Mouse (Mus musculus): ENCODE measurements around the gene Cdkn2d. TPM values are rescaled to one million over a fixed set of nuclear protein-coding genes. Genes with fewer than 3 reads are reported as not detected.
"Not testable (repeated sequence)": the region's sequence is repeated elsewhere in the genome, so short reads cannot be mapped to it uniquely, and the experiment has no call there.

Gene Cdkn2d
- total and polyA plus RNA-seq, 3 experiments, result 17.4 to 35.8 (median 30.3) TPM

- Histone ChIP-seq H3K4me3 (ENCODE audit: low read depth, low read length) (no peak overlapping the region), H3K4me1 (ENCODE audit: insufficient read depth, low read depth, low read length) (peaks cover 53% of the 10 kb centered on the region), H3K36me3 (replicated peaks) (peaks cover 39% of the 10 kb centered on the region), H3K27me3 (ENCODE audit: insufficient read depth, low read length) (no peaks in the 10 kb centered on the region), H3K9me3 (replicated peaks) (no peaks in the 10 kb centered on the region)
- ATAC-seq (ENCODE audit: extremely low read depth, insufficient number of reproducible peaks, low FRiP score, poor library complexity, severe bottlenecking) (no peak), DNase-seq (ENCODE audit: low spot score) (no peak)
- no peak for TF ChIP-seq GATA2 (IDR thresholded peaks at IDR 0.05; ENCODE audit: borderline replicate concordance, low read depth, low read length)
- no peak for TF ChIP-seq POLR2AphosphoS5 (IDR thresholded peaks at IDR 0.05; ENCODE audit: insufficient replicate concordance, low read depth, low read length)
- TF ChIP-seq TAL1 (conservative IDR thresholded peaks at IDR 0.05; ENCODE audit: low read depth, low read length), result no peak
- no peak for TF ChIP-seq GATA1 (IDR thresholded peaks at IDR 0.05; ENCODE audit: borderline replicate concordance, low read length)
- no peak for TF ChIP-seq CTCF (IDR thresholded peaks at IDR 0.05; ENCODE audit: low read depth, low read length)
Measured at GRCm38 (mm10) chr9:21327569-21327968, 36.4 kb upstream of the Cdkn2d start.

GRCm38 (mm10) chr9:21324269-21324668, 33.1 kb upstream of the Cdkn2d start:
- Histone ChIP-seq H3K27me3 (ENCODE audit: insufficient read depth, low read length) (no peaks in the 10 kb centered on the region), H3K4me1 (ENCODE audit: insufficient read depth, low read depth, low read length) (peaks cover 61% of the 10 kb centered on the region), H3K36me3 (replicated peaks) (peaks cover 29% of the 10 kb centered on the region), H3K9me3 (replicated peaks) (no peaks in the 10 kb centered on the region; the same call in 1 of the 2 replicates), H3K4me3 (ENCODE audit: low read depth, low read length) (no peak overlapping the region)
- DNase-seq (ENCODE audit: low spot score), result no peak
- no peak for ATAC-seq (ENCODE audit: extremely low read depth, insufficient number of reproducible peaks, low FRiP score, poor library complexity, severe bottlenecking)
- TF ChIP-seq CTCF (IDR thresholded peaks at IDR 0.05; ENCODE audit: low read depth, low read length), result no peak
- TF ChIP-seq POLR2AphosphoS5 (IDR thresholded peaks at IDR 0.05; ENCODE audit: insufficient replicate concordance, low read depth, low read length), result no peak
- TF ChIP-seq TAL1 (conservative IDR thresholded peaks at IDR 0.05; ENCODE audit: low read depth, low read length), result no peak
- no peak for TF ChIP-seq GATA2 (IDR thresholded peaks at IDR 0.05; ENCODE audit: borderline replicate concordance, low read depth, low read length)
- no peak for TF ChIP-seq GATA1 (IDR thresholded peaks at IDR 0.05; ENCODE audit: borderline replicate concordance, low read length)

- Histone ChIP-seq H3K36me3 (replicated peaks) (peaks cover 27% of the 10 kb centered on the region), H3K4me1 (ENCODE audit: insufficient read depth, low read depth, low read length) (peaks cover 57% of the 10 kb centered on the region)
- DNase-seq (ENCODE audit: low spot score); H3K27me3 ChIP-seq (ENCODE audit: insufficient read depth, low read length); ATAC-seq (ENCODE audit: extremely low read depth, insufficient number of reproducible peaks, low FRiP score, poor library complexity, severe bottlenecking); H3K9me3 ChIP-seq (replicated peaks); H3K4me3 ChIP-seq (ENCODE audit: low read depth, low read length): not testable (repeated sequence)
Measured at GRCm38 (mm10) chr9:21322917-21323297, 31.7 kb upstream of the Cdkn2d start.

GRCm38 (mm10) chr9:21322211-21322916, 31.2 kb upstream of the Cdkn2d start:
- no peaks in the 10 kb centered on the region for H3K27me3 ChIP-seq (ENCODE audit: insufficient read depth, low read length)
- peaks cover 27% of the 10 kb centered on the region for H3K36me3 ChIP-seq (replicated peaks)
- no peak for TF ChIP-seq GATA1 (IDR thresholded peaks at IDR 0.05; ENCODE audit: borderline replicate concordance, low read length)
- TF ChIP-seq GATA2 (IDR thresholded peaks at IDR 0.05; ENCODE audit: borderline replicate concordance, low read depth, low read length), result no peak
- TF ChIP-seq TAL1 (conservative IDR thresholded peaks at IDR 0.05; ENCODE audit: low read depth, low read length), result no peak
- no peak for TF ChIP-seq POLR2AphosphoS5 (IDR thresholded peaks at IDR 0.05; ENCODE audit: insufficient replicate concordance, low read depth, low read length)
- TF ChIP-seq CTCF (IDR thresholded peaks at IDR 0.05; ENCODE audit: low read depth, low read length), result no peak
- H3K9me3 ChIP-seq (replicated peaks), result no peaks in the 10 kb centered on the region; the same call in 1 of the 2 replicates
- no peak overlapping the region for H3K4me3 ChIP-seq (ENCODE audit: low read depth, low read length)
- H3K4me1 ChIP-seq (ENCODE audit: insufficient read depth, low read depth, low read length), result peaks cover 51% of the 10 kb centered on the region
- ATAC-seq (ENCODE audit: extremely low read depth, insufficient number of reproducible peaks, low FRiP score, poor library complexity, severe bottlenecking), result no peak
- DNase-seq (ENCODE audit: low spot score), result no peak

GRCm38 (mm10) chr9:21321513-21321835, 30.3 kb upstream of the Cdkn2d start:
- TF ChIP-seq CTCF (IDR thresholded peaks at IDR 0.05; ENCODE audit: low read depth, low read length), result no peak
- TF ChIP-seq POLR2AphosphoS5 (IDR thresholded peaks at IDR 0.05; ENCODE audit: insufficient replicate concordance, low read depth, low read length), result no peak
- no peak for TF ChIP-seq GATA1 (IDR thresholded peaks at IDR 0.05; ENCODE audit: borderline replicate concordance, low read length)
- TF ChIP-seq GATA2 (IDR thresholded peaks at IDR 0.05; ENCODE audit: borderline replicate concordance, low read depth, low read length), result no peak
- no peak for TF ChIP-seq TAL1 (conservative IDR thresholded peaks at IDR 0.05; ENCODE audit: low read depth, low read length)
- Histone ChIP-seq H3K4me3 (ENCODE audit: low read depth, low read length) (peak overlapping the region; percentile 82), H3K36me3 (replicated peaks) (peaks cover 25% of the 10 kb centered on the region), H3K9me3 (replicated peaks) (no peaks in the 10 kb centered on the region; the same call in 1 of the 2 replicates), H3K4me1 (ENCODE audit: insufficient read depth, low read depth, low read length) (peaks cover 45% of the 10 kb centered on the region), H3K27me3 (ENCODE audit: insufficient read depth, low read length) (no peaks in the 10 kb centered on the region)
- peak; percentile 22; the same call in 1 of the 2 replicates for ATAC-seq (ENCODE audit: extremely low read depth, insufficient number of reproducible peaks, low FRiP score, poor library complexity, severe bottlenecking)
- DNase-seq (ENCODE audit: low spot score), result peak; percentile 47

- peak within 1 kb of the TSS; percentile 82 for H3K4me3 ChIP-seq (ENCODE audit: low read depth, low read length)
- peaks cover 44% of the 10 kb centered on the region for H3K4me1 ChIP-seq (ENCODE audit: insufficient read depth, low read depth, low read length)
- no peaks in the 10 kb centered on the region for H3K27me3 ChIP-seq (ENCODE audit: insufficient read depth, low read length)
- peaks cover 22% of the 10 kb centered on the region for H3K36me3 ChIP-seq (replicated peaks)
- TF ChIP-seq CTCF (IDR thresholded peaks at IDR 0.05; ENCODE audit: low read depth, low read length) (no peak), GATA2 (IDR thresholded peaks at IDR 0.05; ENCODE audit: borderline replicate concordance, low read depth, low read length) (no peak), TAL1 (conservative IDR thresholded peaks at IDR 0.05; ENCODE audit: low read depth, low read length) (no peak), GATA1 (IDR thresholded peaks at IDR 0.05; ENCODE audit: borderline replicate concordance, low read length) (no peak), POLR2AphosphoS5 (IDR thresholded peaks at IDR 0.05; ENCODE audit: insufficient replicate concordance, low read depth, low read length) (no peak)
- peak; percentile 69 for ATAC-seq (ENCODE audit: extremely low read depth, insufficient number of reproducible peaks, low FRiP score, poor library complexity, severe bottlenecking)
- no peaks in the 10 kb centered on the region; the same call in 1 of the 2 replicates for H3K9me3 ChIP-seq (replicated peaks)
- DNase-seq (ENCODE audit: low spot score), result peak; percentile 76
Measured at GRCm38 (mm10) chr9:21320619-21321512, 29.7 kb upstream of the Cdkn2d start, which contains the start of gene Slc44a2. Slc44a2 (plus strand) TSS chr9:21320698.

Measured in G1E (cell line).